Mouse (Mus musculus): ENCODE results near the gene Plac8.

DNA sequence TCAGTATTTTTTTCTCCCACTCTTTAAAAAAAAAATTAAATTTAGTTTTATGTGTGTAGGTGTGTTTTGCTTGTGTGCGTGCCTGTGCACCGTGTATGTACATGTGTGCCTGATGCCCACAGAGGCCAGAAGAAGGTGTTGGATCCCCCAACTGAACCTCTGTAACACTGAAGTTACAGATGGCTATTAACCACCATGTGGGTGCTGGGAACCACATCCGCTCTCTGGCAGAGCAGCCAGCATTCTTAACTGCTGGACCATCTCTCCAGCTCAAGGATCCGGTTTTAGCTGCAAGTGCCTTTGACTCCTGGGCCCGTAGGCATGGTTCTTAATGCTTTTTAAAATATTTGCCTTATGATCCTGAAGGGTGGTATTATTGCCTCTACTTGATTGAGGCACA is 1.2 kb upstream of the Plac8 start:
- no peak for TF ChIP-seq CTCF (IDR thresholded peaks at IDR 0.05; ENCODE audit: extremely low read depth, insufficient read length, insufficient replicate concordance, low read depth, low read length)
- TF ChIP-seq POLR2A (IDR thresholded peaks at IDR 0.05; ENCODE audit: low read depth, low read length): no peak
